Mouse (Mus musculus) heart, embryonic 11.5 days (tissue): Measurements from ENCODE around the gene Cpm. TPM values are rescaled to one million over a fixed set of nuclear protein-coding genes. Genes with fewer than 3 reads are reported as not detected.

Source experiments
- ATAC-seq: fragments of 200-750 bp; cut with Nextera tagmentation; replicated peaks from 2 replicates; pipeline ENCODE4 v1.8.0; 2017; ENCODE audit warnings: moderate library complexity; ENCODE audit not compliant: insufficient number of reproducible peaks, low FRiP score, low TSS enrichment
- H3K27ac ChIP-seq: fragments of 300-500 bp; sonication (generic); 2 replicates; pipeline ENCODE4 v1.5.1; 2014; ENCODE audit warnings: mild to moderate bottlenecking, low read depth, low read length
- H3K27me3 ChIP-seq: fragments of 300-500 bp; sonication (generic); 2 replicates; pipeline ENCODE4 v1.6.1; 2014; ENCODE audit warnings: mild to moderate bottlenecking, low read length, mixed read lengths; ENCODE audit not compliant: control insufficient read depth, insufficient read depth
- H3K36me3 ChIP-seq: fragments of 300-500 bp; sonication (generic); 2 replicates; pipeline ENCODE4 v1.6.1; 2014; ENCODE audit warnings: mild to moderate bottlenecking, low read length, moderate library complexity, mixed read lengths; ENCODE audit not compliant: control insufficient read depth, insufficient read depth
- H3K4me1 ChIP-seq: fragments of 300-500 bp; sonication (generic); 2 replicates; pipeline ENCODE4 v1.6.1; 2014; ENCODE audit warnings: low read length; ENCODE audit not compliant: control insufficient read depth, insufficient read depth
- H3K4me2 ChIP-seq: fragments of 300-500 bp; sonication (generic); 2 replicates; pipeline ENCODE4 v1.6.1; 2014; ENCODE audit warnings: mild to moderate bottlenecking, moderate library complexity
- H3K4me3 ChIP-seq: fragments of 300-500 bp; sonication (generic); 2 replicates; pipeline ENCODE4 v1.5.1; 2014; ENCODE audit warnings: low read depth, low read length
- H3K9ac ChIP-seq: fragments of 300-500 bp; sonication (generic); 2 replicates; pipeline ENCODE4 v1.6.1; 2014; ENCODE audit warnings: mild to moderate bottlenecking, low read depth, low read length, moderate library complexity
- H3K9me3 ChIP-seq: fragments of 300-500 bp; sonication (generic); replicated peaks from 2 replicates; pipeline ENCODE4 v1.6.1; 2016; ENCODE audit warnings: low read length; ENCODE audit not compliant: control insufficient read depth
- WGBS: fragments of 180-500 bp; shearing (Covaris S2); extraction: QIAGEN DNeasy Blood & Tissue Kit; methylation state at CpG from one replicate; pipeline ENCODE4 v1.1.7; 2014; ENCODE audit not compliant: insufficient replicate concordance; 5-methylcytosine and 5-hydroxymethylcytosine counted together
- polyA plus RNA-seq: library from polyadenylated mRNA; unstranded; fragments of >200 nt; fragmentation: Nextera tagmentation; extraction: Ambion mirVana; gene quantifications from 2 replicates; pipeline ENCODE4 v1.2.1, GENCODE M21; 2014

The Cpm gene
- polyA plus RNA-seq, 1 experiment from 2014 or later = 4.1 TPM

DNA sequence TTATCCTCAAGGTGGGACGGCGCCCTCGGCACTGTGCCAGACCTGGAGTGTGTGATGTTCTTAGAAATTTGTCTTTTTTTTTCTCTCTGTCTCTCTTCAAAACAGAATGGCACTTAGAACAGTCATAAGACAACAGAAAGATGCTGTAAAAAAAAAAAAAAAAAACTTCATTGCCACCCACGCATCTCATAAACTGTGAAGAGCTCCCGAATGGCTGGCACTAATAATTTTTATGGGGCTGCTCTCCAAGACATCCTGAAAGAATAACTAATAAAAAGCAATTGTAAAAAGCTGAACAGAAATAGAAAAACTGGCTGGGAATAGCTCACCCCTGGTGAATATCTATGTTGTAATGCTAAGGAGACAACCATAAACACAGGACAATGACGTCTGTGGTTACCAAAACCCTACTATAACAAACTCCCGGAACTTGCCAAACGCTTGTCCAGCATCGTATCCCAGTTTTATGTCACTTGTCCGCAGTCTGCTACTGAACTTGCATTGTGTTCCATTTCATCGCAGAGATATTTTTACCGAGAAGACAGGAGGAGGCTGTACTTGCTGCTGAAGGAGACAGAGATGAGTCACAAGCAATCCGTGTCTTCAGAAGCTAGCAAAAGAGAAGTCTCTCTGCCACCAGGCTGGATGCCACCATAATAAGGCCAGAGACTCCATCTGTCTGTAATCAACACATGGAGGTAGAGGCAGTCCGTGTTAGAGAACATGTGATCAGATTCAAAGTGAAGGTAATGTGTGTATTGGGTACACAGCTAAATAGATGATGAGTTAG, 25.3 kb upstream of the Cpm start:
- no peaks in the 10 kb centered on the region for H3K4me1 ChIP-seq
- no peaks in the 10 kb centered on the region for H3K36me3 ChIP-seq
- no peak for ATAC-seq
- no peak overlapping the region for H3K9ac ChIP-seq
- 83% methylated on average over 14 of the region's 14 CpGs for WGBS
- no peak overlapping the region for H3K4me3 ChIP-seq
- no peaks in the 10 kb centered on the region for H3K9me3 ChIP-seq
- no peak overlapping the region for H3K4me2 ChIP-seq
- H3K27me3 ChIP-seq = no peaks in the 10 kb centered on the region
- H3K27ac ChIP-seq = no peak overlapping the region

DNA sequence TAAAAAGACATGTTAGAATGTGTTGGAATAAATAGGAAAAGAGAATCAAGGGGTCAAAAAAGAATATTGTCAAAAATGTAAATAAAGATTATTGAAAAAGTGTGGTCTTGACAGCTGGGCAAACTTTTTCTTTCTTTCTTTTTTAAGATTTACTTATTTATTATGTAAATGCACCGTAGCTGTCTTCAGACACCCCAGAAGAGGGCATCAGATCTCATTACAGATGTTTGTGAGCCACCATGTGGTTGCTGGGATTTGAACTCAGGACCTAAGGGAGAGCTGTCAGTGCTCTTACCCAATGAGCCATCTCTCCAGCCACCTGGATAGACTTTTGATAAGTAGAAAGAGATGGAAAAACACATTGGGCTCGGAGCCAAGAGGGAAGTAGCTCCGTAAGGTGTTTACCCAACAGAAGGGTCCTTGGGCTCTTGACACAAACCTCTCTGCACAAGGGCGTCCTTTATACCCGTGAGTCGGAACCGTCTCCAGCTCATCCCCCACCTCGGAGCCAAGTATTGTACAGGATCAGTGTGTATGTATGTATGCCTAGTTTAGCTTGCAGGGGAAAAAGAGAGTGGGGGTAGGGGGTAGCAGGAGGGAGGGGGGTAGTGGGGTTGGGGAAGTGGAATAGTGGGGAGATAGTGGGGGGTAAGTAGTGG, 24.5 kb upstream of the Cpm start:
- H3K9ac ChIP-seq = no peak overlapping the region
- H3K4me2 ChIP-seq = no peak overlapping the region
- no peaks in the 10 kb centered on the region for H3K27me3 ChIP-seq
- H3K4me1 ChIP-seq = no peaks in the 10 kb centered on the region
- ATAC-seq = no peak
- no peaks in the 10 kb centered on the region for H3K36me3 ChIP-seq
- H3K9me3 ChIP-seq = no peaks in the 10 kb centered on the region
- 86% methylated on average over 8 of the region's 8 CpGs for WGBS
- H3K27ac ChIP-seq = no peak overlapping the region
- H3K4me3 ChIP-seq = no peak overlapping the region

- H3K4me2 ChIP-seq = no peak overlapping the region
- H3K4me3 ChIP-seq = no peak overlapping the region
- no peak overlapping the region for H3K27ac ChIP-seq
- no peaks in the 10 kb centered on the region for H3K9me3 ChIP-seq
- ATAC-seq = no peak
- H3K4me1 ChIP-seq = no peaks in the 10 kb centered on the region
- no peaks in the 10 kb centered on the region for H3K36me3 ChIP-seq
- H3K9ac ChIP-seq = no peak overlapping the region
- no peaks in the 10 kb centered on the region for H3K27me3 ChIP-seq
- 78% methylated on average over 15 of the region's 15 CpGs for WGBS
Measured at GRCm38 (mm10) chr10:117605283-117606243, 23.7 kb upstream of the Cpm start.

DNA sequence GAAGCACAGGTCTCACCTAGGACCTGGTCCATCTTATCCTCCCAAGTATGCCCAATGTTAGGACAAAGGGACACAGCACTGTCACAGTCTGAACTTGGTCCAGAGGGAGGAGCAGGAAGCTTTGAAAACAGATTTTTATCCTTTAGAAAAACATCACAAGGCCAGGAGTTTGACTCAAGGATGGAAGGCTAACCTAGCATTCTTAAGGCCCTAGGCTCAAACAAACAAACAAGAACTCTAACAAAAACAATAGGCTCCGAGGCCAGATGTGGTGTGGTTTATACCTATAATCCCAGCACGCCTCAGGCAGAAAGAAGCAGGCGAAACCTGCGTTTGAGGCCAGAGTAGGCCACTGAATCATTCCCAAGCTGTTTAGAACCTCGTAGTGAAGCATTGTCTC, 22.9 kb upstream of the Cpm start:
- ATAC-seq = no peak
- Histone ChIP-seq H3K9ac (no peak overlapping the region), H3K4me3 (no peak overlapping the region), H3K9me3 (no peaks in the 10 kb centered on the region), H3K4me2 (no peak overlapping the region), H3K27me3 (no peaks in the 10 kb centered on the region), H3K4me1 (no peaks in the 10 kb centered on the region), H3K36me3 (no peaks in the 10 kb centered on the region), H3K27ac (no peak overlapping the region)
- WGBS = 65% methylated on average over 5 of the region's 5 CpGs

DNA sequence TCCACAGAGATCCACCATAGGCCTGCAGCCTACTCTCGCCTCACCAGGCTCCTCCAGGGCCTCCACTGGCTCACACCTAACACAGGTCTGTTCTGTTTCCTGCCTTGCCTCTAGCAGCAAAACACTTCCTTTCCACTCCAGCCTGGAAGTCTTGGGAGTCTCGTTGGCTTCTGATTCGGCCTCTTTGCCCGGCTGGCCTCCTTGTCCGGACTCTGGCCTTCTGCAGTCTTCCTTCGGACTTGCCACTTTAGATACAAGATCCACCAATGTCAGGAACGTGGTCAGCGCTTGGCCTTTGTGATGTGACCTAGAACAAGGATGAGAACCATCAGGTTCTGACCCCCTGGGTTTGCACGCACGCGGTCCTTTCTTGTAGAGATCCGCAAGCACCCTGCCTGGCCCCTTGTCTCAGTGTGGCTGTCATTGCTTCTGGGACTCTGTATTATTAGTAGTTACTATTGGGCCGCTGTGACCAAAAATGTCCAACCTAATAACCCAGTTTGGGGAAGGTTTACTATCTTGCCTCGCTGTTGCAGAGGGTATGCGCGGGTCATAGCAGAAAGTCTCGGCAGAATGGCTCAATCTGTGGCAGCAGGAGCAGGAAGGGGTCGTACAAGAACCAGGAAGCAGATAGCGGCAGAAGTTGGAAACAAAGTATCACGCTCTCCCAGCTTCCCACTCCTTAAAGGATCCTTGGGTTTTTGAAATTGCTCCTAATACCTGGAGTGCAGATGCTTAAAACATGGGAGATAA, 22.1 kb upstream of the Cpm start:
- no peak for ATAC-seq
- 83% methylated on average over 20 of the region's 20 CpGs for WGBS
- no peak overlapping the region for H3K27ac ChIP-seq
- no peaks in the 10 kb centered on the region for H3K9me3 ChIP-seq
- H3K4me2 ChIP-seq = no peak overlapping the region
- no peaks in the 10 kb centered on the region for H3K4me1 ChIP-seq
- no peaks in the 10 kb centered on the region for H3K27me3 ChIP-seq
- H3K9ac ChIP-seq = no peak overlapping the region
- no peak overlapping the region for H3K4me3 ChIP-seq
- no peaks in the 10 kb centered on the region for H3K36me3 ChIP-seq

- WGBS = 83% methylated on average over 10 of the region's 10 CpGs
- H3K36me3 ChIP-seq = no peaks in the 10 kb centered on the region
Measured at GRCm38 (mm10) chr10:117607804-117608279, 21.5 kb upstream of the Cpm start.

DNA sequence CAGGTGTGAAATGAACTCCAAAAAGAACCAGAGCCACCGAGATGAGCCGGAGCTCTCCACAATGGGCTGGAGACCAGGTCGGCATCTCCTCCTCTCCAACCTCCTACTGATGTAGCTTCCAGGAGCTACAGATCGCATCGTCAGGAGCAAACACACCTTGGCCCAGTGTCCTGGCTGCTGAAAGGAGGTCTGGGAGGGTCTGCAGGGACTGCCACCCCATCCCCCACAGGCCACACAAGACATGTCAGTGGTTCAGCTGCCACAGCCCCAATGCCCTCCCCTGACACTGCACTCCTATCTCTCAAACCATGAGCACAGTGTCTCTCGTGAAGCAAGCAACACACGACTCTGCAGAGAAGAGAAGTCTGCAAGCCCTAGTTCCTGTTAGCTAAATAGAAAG, 20.8 kb upstream of the Cpm start:
- no peaks in the 10 kb centered on the region for H3K9me3 ChIP-seq
- no peaks in the 10 kb centered on the region for H3K27me3 ChIP-seq
- no peak overlapping the region for H3K27ac ChIP-seq
- no peak overlapping the region for H3K4me2 ChIP-seq
- no peaks in the 10 kb centered on the region for H3K36me3 ChIP-seq
- 76% methylated on average over 7 of the region's 7 CpGs for WGBS
- H3K4me1 ChIP-seq = no peaks in the 10 kb centered on the region
- H3K9ac ChIP-seq = no peak overlapping the region
- ATAC-seq = no peak
- H3K4me3 ChIP-seq = no peak overlapping the region

More at GRCm38 (mm10) chr10:117607804-117608279, 21.5 kb upstream of the Cpm start:
- H3K4me3 ChIP-seq = no peak overlapping the region
- no peak overlapping the region for H3K27ac ChIP-seq
- H3K4me2 ChIP-seq = no peak overlapping the region
- no peak overlapping the region for H3K9ac ChIP-seq
- no peaks in the 10 kb centered on the region for H3K4me1 ChIP-seq
- no peaks in the 10 kb centered on the region for H3K9me3 ChIP-seq
- no peak for ATAC-seq
- no peaks in the 10 kb centered on the region for H3K27me3 ChIP-seq
